Mouse (Mus musculus) ES-E14 (cell line): ENCODE measurements around the gene Tenm3. TPM values are rescaled to one million over a fixed set of nuclear protein-coding genes. Genes with fewer than 3 reads are reported as not detected.

ENCODE experiments used
- DNase-seq: peaks from one replicate; pipeline ENCODE4 v3.0.0-alpha.2; 2013; ENCODE audit warnings: low read depth, low spot score
- H3K27ac ChIP-seq: 2 replicates; pipeline ENCODE4 v1.5.1; 2012; ENCODE audit warnings: low read depth, mild to moderate bottlenecking, low read length, moderate library complexity, mixed read lengths; ENCODE audit not compliant: poor library complexity, insufficient read depth, severe bottlenecking
- H3K36me3 ChIP-seq: 2 replicates; pipeline ENCODE4 v1.6.1; 2012; ENCODE audit warnings: mild to moderate bottlenecking, low read length, moderate library complexity, mixed read lengths; ENCODE audit not compliant: control insufficient read depth, poor library complexity, insufficient read depth, severe bottlenecking
- H3K4me1 ChIP-seq, 2 experiments: fragments of 150-350 bp in 1 of 2; sonication (generic) in 1 of 2; 2 replicates each; pipeline ENCODE4 v1.6.1; 2012; ENCODE audit warnings: low read length in 2 of 2, mild to moderate bottlenecking in 1 of 2, mixed read lengths in 1 of 2; ENCODE audit not compliant: control insufficient read depth in 2 of 2, insufficient read depth in 2 of 2, poor library complexity in 1 of 2
- H3K4me3 ChIP-seq, 2 experiments: fragments of 150-350 bp in 1 of 2; sonication (generic) in 1 of 2; 2 replicates each; pipeline ENCODE4 v1.5.1; 2012; ENCODE audit warnings: low read length in 2 of 2, low read depth in 1 of 2, mild to moderate bottlenecking in 1 of 2, mixed read lengths in 1 of 2; ENCODE audit not compliant: insufficient read depth in 1 of 2, poor library complexity in 1 of 2, severe bottlenecking in 1 of 2
- H3K9ac ChIP-seq: 2 replicates; pipeline ENCODE4 v1.6.1; 2012; ENCODE audit warnings: low read depth, mild to moderate bottlenecking, low read length, mixed read lengths; ENCODE audit not compliant: poor library complexity, insufficient read depth, severe bottlenecking
- H3K9me3 ChIP-seq: fragments of 150-350 bp; sonication (generic); 2 replicates; pipeline ENCODE4 v1.6.1; 2012; ENCODE audit warnings: low read depth, mild to moderate bottlenecking, low read length; ENCODE audit not compliant: control insufficient read depth, insufficient read depth
- CHD2 ChIP-seq: IDR thresholded peaks from 2 replicates; pipeline ENCODE4 v1.6.1; 2014; ENCODE audit warnings: mild to moderate bottlenecking, low read depth, low read length, inconsistent platforms
- HCFC1 ChIP-seq: IDR thresholded peaks from 2 replicates; pipeline ENCODE4 v1.6.1; 2012; ENCODE audit warnings: low read length, inconsistent platforms, borderline replicate concordance; ENCODE audit not compliant: insufficient read depth
- MAFK ChIP-seq: IDR thresholded peaks from 2 replicates; pipeline ENCODE4 v1.6.1; 2014; ENCODE audit warnings: mild to moderate bottlenecking, low read depth, low read length, inconsistent platforms; ENCODE audit not compliant: insufficient read depth
- ZC3H11A ChIP-seq: IDR thresholded peaks from 2 replicates; pipeline ENCODE4 v1.6.1; 2012; ENCODE audit warnings: low read depth, mild to moderate bottlenecking, inconsistent platforms, low read length, borderline replicate concordance
- ZNF384 ChIP-seq: IDR thresholded peaks from 2 replicates; pipeline ENCODE4 v1.6.1; 2012; ENCODE audit warnings: low read depth, low read length, inconsistent platforms
- in situ Hi-C, 2 experiments: fragments of 600-800 bp; cut with MboI; formaldehyde crosslinking; loops; one replicate each; pipeline ENCODE4 v1.15.1; 2025; ENCODE audit warnings: low sequenced_read_pairs in 2 of 2, inconsistent platforms in 1 of 2; ENCODE audit not compliant: unreplicated experiment in 2 of 2
- total RNA-seq: library from RNA; depleted of rRNA; stranded (reverse); fragments of 300-350 nt; gene quantifications from 2 replicates; pipeline ENCODE4 v1.2.3, GENCODE M21; 2012

Tenm3 gene
- total RNA-seq, 1 experiment, result 33.5 TPM

GRCm38 (mm10) chr8:48579732-48580131, 264.0 kb downstream of the Tenm3 start:
- no peak for DNase-seq
- Histone ChIP-seq H3K36me3 (no peaks in the 10 kb centered on the region), H3K4me3 (no peak overlapping the region), H3K9ac (no peak overlapping the region), H3K4me1 (peaks cover 5 to 9% of the 10 kb centered on the region in 2 experiments; a peak in 3 of 4 replicates), H3K9me3 (no peaks in the 10 kb centered on the region), H3K27ac (no peak overlapping the region)
- no peak for TF ChIP-seq HCFC1
- in situ Hi-C loops, result no loop called here

DNA sequence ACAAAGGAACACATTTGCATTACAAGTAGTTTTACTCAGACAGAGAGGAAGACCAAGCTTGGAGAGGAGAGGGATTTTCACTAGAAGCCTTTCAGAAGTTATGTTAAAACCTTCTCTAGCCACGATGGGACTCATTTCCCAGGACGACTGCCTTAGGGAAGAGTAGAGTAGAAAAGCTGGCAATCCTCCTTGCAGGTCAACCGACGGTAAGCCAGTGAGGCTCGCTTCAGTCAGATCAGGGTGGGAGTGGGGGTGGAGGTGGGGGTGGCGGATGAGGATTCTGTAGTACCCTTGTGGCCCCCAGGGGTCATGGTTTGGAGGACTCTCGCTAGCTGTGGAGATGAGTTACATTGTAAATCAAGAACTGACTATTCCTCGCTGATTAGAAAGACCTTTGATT, 264.6 kb downstream of the Tenm3 start:
- in situ Hi-C loops, result no loop called here
- no peak overlapping the region for H3K9ac ChIP-seq
- no peaks in the 10 kb centered on the region for H3K9me3 ChIP-seq
- DNase-seq, result peak; percentile 46
- TF ChIP-seq ZNF384, result no peak
- TF ChIP-seq MAFK, result no peak
- no peak for TF ChIP-seq HCFC1
- TF ChIP-seq ZC3H11A, result no peak
- TF ChIP-seq CHD2, result no peak
- H3K36me3 ChIP-seq, result no peaks in the 10 kb centered on the region
- H3K4me1 ChIP-seq, result peaks cover 5 to 9% of the 10 kb centered on the region in 2 experiments; a peak in 3 of 4 replicates
- H3K27ac ChIP-seq, result no peak overlapping the region
- H3K4me3 ChIP-seq, result no peak overlapping the region

DNA sequence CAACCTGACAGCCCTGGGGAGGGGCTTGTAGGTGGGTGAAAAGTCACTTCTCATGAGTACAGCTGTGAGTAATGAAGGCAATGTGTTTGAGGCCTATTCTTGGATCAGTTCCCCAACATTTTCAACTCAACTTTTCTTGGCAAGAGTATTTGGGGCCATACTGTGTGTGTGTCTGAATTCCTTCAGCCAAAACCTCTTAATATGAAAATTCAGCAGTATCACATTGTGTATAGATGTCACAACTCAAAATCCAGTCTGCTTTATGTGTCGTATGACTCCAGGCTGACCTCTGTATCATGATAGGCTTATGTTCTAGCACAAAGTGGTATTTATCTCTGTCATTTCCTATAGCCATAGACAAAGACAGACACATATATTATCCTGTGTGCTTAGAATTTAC, 270.8 kb downstream of the Tenm3 start:
- no peaks in the 10 kb centered on the region for H3K36me3 ChIP-seq
- no peaks in the 10 kb centered on the region for H3K4me1 ChIP-seq
- no peak overlapping the region for H3K9ac ChIP-seq
- no peak for DNase-seq
- no peak overlapping the region for H3K27ac ChIP-seq
- no peaks in the 10 kb centered on the region for H3K9me3 ChIP-seq
- in situ Hi-C loops, result no loop called here
- no peak overlapping the region for H3K4me3 ChIP-seq
- TF ChIP-seq ZNF384, result no peak
- TF ChIP-seq CHD2, result no peak
- no peak for TF ChIP-seq HCFC1
- no peak for TF ChIP-seq ZC3H11A
- TF ChIP-seq MAFK, result no peak

- TF ChIP-seq CHD2 (no peak), ZNF384 (no peak)
- in situ Hi-C loops, result no loop called here
- H3K4me1 ChIP-seq, result no peaks in the 10 kb centered on the region
- DNase-seq, result no peak
- H3K27ac ChIP-seq, result no peak overlapping the region
- H3K36me3 ChIP-seq, result no peaks in the 10 kb centered on the region
- H3K9me3 ChIP-seq, result no peaks in the 10 kb centered on the region
- H3K4me3 ChIP-seq, result no peak overlapping the region
- H3K9ac ChIP-seq, result no peak overlapping the region
Observed at GRCm38 (mm10) chr8:48572345-48572744, 271.4 kb downstream of the Tenm3 start.

DNA sequence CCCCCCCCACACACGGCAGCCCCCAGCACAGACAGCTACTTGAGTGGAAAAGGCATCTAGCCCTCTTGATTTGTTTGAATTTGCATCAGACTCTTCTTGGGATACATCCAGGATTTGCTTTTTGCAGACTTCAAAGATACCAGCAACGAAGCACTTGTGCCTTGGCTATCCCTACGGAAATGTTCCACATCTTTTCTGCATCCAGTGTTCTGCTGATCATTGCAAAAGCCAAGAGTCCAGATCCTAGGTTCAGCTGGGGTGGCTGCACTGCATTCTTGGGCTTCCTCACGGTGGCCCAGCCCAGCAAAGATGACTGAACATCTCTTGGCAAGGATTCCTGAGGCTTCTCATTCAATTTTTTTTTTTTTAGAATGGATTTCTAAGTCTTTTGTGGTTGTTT, 275.1 kb downstream of the Tenm3 start:
- no peak overlapping the region for H3K9ac ChIP-seq
- no peak overlapping the region for H3K4me3 ChIP-seq
- no peaks in the 10 kb centered on the region for H3K36me3 ChIP-seq
- H3K27ac ChIP-seq, result no peak overlapping the region
- no peak for DNase-seq
- no peaks in the 10 kb centered on the region for H3K4me1 ChIP-seq
- TF ChIP-seq MAFK, result no peak
- no peak for TF ChIP-seq HCFC1
- TF ChIP-seq CHD2, result no peak
- TF ChIP-seq ZC3H11A, result no peak
- no peak for TF ChIP-seq ZNF384
- H3K9me3 ChIP-seq, result no peaks in the 10 kb centered on the region
- in situ Hi-C loops, result no loop called here
